Mouse (Mus musculus): Measurements from ENCODE around the gene Cd69.

Cd69 gene

GRCm38 (mm10) chr6:129223611-129224010 is 51.6 kb downstream of the Cd69 start:
- Histone ChIP-seq H3K36me3 (ENCODE audit: insufficient read depth, low read length) (no peaks in the 10 kb centered on the region), H3K4me1 (replicated peaks; ENCODE audit: low read depth, low read length) (no peaks in the 10 kb centered on the region), H3K27me3 (ENCODE audit: insufficient read depth, low read length) (no peaks in the 10 kb centered on the region), H3K4me3 (replicated peaks; ENCODE audit: low read length) (no peak overlapping the region), H3K9me3 (ENCODE audit: low read length) (peaks cover 18% of the 10 kb centered on the region)
- TF ChIP-seq NANOG (IDR thresholded peaks at IDR 0.05; ENCODE audit: borderline replicate concordance, low read length): no peak
- TF ChIP-seq CTCF (conservative IDR thresholded peaks at IDR 0.05; ENCODE audit: low read length): no peak
- no peak for TF ChIP-seq POU5F1 (IDR thresholded peaks at IDR 0.05; ENCODE audit: borderline replicate concordance, low read length)

- Histone ChIP-seq H3K9me3 (ENCODE audit: low read length) (peaks cover 18% of the 10 kb centered on the region), H3K4me1 (replicated peaks; ENCODE audit: low read depth, low read length) (no peaks in the 10 kb centered on the region), H3K27me3 (ENCODE audit: insufficient read depth, low read length) (no peaks in the 10 kb centered on the region), H3K4me3 (replicated peaks; ENCODE audit: low read length) (no peak overlapping the region), H3K36me3 (ENCODE audit: insufficient read depth, low read length) (no peaks in the 10 kb centered on the region)
- TF ChIP-seq NANOG (IDR thresholded peaks at IDR 0.05; ENCODE audit: borderline replicate concordance, low read length) (no peak), CTCF (conservative IDR thresholded peaks at IDR 0.05; ENCODE audit: low read length) (no peak), POU5F1 (IDR thresholded peaks at IDR 0.05; ENCODE audit: borderline replicate concordance, low read length) (no peak)
Observed at GRCm38 (mm10) chr6:129222188-129222800, 52.9 kb downstream of the Cd69 start.

DNA sequence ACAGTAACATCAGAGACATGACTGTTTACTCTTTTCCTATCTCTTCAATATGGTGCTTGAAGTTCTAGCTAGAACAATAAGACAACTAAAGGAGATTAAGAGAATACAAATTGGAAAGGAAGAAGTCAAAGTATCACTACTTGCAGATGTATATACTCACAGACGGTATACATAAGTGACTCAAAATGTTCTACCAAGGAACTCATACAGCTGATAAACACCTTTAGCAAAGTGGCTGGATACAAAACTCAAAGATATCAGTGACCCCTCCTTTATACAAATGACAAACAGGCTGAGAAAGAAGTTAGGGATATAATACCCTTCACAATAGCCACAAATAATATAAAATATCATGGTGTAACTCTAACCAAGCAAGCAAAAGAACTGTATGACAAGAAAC is 54.2 kb downstream of the Cd69 start:
- TF ChIP-seq CTCF (conservative IDR thresholded peaks at IDR 0.05; ENCODE audit: low read length): no peak
- H3K4me3 ChIP-seq (replicated peaks; ENCODE audit: low read length): no peak overlapping the region
- no peaks in the 10 kb centered on the region for H3K36me3 ChIP-seq (ENCODE audit: insufficient read depth, low read length)
- H3K27me3 ChIP-seq (ENCODE audit: insufficient read depth, low read length): no peaks in the 10 kb centered on the region
- H3K9me3 ChIP-seq (ENCODE audit: low read length): peaks cover 15% of the 10 kb centered on the region
- H3K4me1 ChIP-seq (replicated peaks; ENCODE audit: low read depth, low read length): no peaks in the 10 kb centered on the region

DNA sequence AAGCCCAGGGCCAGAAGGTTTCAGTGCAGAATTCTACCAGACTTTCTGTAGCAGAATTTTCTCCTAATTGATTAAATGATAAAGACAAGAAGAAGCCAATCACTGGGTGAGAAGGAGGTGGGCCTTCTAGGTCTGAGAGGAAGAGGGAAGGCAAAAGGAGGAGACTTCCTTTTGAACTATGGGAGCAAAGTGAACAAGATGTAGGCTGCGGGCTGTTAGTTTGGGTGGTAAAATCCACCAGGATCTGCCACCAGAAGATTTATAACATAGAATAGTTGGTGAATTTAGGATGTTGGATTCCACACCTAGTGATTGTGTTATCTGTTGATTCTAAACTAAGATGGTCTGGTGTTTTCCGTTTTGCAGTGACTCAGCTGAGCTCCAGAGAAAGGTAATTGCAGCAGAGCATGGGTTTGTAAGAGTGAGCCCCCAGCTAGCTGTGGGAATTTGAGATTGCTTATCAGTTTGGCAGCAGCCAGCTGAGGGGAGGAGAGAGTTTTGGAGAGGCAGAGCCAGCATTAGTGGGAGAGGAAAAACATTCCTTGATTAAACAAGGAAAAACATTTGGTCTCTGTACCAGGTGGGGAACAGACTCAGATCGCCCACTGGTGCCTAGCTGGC is 55.2 kb downstream of the Cd69 start:
- no peak overlapping the region for H3K4me3 ChIP-seq (replicated peaks; ENCODE audit: low read length)
- no peaks in the 10 kb centered on the region for H3K36me3 ChIP-seq (ENCODE audit: insufficient read depth, low read length)
- H3K9me3 ChIP-seq (ENCODE audit: low read length): peaks cover 6% of the 10 kb centered on the region
- no peaks in the 10 kb centered on the region for H3K4me1 ChIP-seq (replicated peaks; ENCODE audit: low read depth, low read length)
- H3K27me3 ChIP-seq (ENCODE audit: insufficient read depth, low read length): no peaks in the 10 kb centered on the region
- TF ChIP-seq POU5F1 (IDR thresholded peaks at IDR 0.05; ENCODE audit: borderline replicate concordance, low read length) (no peak), CTCF (conservative IDR thresholded peaks at IDR 0.05; ENCODE audit: low read length) (no peak), NANOG (IDR thresholded peaks at IDR 0.05; ENCODE audit: borderline replicate concordance, low read length) (no peak)

DNA sequence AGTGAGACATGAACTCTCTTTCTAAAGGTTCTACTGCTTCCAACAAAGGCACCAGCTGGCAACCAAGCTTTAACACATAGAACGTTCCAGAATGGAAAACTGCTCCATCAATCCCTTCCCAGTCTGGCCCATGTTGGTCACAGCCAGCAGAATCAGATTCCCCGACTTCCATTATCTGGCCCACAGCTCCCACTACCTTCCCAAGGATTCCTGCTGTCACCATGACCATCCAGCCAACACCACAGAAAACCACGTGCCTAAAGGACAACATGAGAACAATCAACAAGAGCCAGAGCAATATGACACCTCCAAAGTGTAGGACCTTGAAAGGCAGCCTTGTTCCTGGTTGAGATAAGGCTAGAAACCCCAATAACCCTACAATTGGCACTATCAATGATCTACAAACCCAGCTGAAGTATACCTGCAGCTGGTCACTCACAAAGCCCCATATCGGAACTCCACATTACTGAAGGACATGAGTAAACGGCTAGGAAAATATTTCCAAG is 57.0 kb downstream of the Cd69 start:
- Histone ChIP-seq H3K36me3 (ENCODE audit: insufficient read depth, low read length) (no peaks in the 10 kb centered on the region), H3K9me3 (ENCODE audit: low read length) (no peaks in the 10 kb centered on the region; the same call in 1 of the 2 replicates), H3K4me3 (replicated peaks; ENCODE audit: low read length) (no peak overlapping the region), H3K4me1 (replicated peaks; ENCODE audit: low read depth, low read length) (no peaks in the 10 kb centered on the region), H3K27me3 (ENCODE audit: insufficient read depth, low read length) (no peaks in the 10 kb centered on the region)
- no peak for TF ChIP-seq NANOG (IDR thresholded peaks at IDR 0.05; ENCODE audit: borderline replicate concordance, low read length)

All from E14TG2a.4 (cell line).